Mouse (Mus musculus): ENCODE measurements at regions not wholly inside any gene's neighbourhood (a gene's known extent, or its start where the extent isn't known, plus 50 kb on each side); places are given as distances from the start of the nearest gene placed in this dataset.

GRCm38 (mm10) chr13:84399345-84400170 is 177.5 kb downstream of the Tmem161b start:
- no peak for DNase-seq

DNA sequence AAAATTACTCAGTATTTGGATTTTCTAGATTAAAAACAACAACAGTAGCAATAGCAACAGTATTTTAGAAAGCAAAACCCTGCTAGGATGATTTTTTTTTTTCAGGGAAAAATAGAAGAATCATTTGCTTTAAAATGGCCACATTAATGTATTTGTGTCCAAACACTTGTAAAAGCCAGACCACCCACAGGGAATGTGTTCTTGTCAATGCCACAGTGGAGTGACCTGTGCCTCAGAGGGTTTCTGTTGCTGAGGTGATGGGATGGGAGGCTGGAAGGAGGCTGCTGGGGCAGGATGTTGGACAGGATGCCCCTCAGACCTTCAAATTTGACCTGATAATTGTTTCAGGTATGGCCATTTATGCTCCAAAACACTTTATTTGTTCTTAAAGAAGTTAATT is 178.9 kb downstream of the Tmem161b start:
- DNase-seq, result no peak

- no peak for DNase-seq
These were observed 182.6 kb downstream of the Tmem161b start for GRCm38 (mm10) chr13:84404566-84405194.

GRCm38 (mm10) chr13:84434444-84434843 is 212.3 kb downstream of the Tmem161b start:
- no peak for DNase-seq

DNA sequence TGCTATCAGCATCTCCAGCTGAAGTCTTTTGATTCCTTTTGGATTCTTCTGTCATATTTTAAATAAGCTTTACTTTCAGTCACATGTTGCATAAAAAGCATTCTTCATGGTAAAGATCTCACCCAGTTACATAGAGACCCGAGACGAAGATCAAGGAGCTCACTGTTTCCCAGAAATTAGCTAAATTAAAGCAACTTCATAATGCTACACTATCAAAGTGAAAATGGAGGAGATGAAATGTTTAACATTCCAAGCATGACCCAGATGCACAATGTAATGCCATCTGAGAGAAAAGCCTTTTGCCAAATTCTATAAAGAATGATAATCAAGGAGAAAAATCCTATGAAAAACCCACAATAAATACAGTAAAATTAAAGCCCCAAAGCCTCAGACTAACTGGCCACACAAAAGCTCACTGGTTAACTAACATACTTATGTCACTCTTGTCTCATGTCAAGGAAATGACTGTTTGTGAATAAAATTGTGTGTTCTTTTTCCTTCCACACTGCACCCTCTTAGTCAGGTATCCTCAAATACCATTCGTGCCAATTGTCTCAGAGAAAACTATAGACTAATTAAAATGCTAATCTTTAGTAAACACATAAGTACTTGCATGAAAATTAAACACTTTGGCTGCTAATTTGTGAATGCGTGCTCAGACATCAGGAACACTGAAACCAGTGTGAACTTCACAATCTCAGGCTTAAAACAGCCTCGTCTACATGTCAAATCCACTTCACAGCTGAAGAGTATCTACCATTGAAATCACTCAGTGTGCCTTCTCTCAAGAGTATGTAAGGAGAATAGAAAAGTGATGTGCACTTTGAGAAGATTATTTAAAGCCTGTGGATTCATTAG is 215.7 kb downstream of the Tmem161b start:
- no peak for DNase-seq

DNA sequence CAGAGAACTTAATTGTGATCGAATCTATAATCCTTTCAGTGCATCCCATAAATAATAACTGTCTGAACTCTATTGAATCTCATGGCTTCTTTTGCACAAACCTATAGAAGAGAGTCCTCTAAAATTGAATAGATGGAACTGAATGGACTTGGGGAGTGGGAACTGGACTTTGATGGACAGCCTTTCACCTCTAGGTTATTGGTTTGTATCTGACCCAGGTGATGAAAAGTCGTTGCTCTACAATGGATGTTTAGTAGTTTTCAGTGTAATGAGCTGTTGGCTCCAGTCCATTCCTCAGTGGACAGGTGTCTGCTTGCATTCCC is 216.3 kb downstream of the Tmem161b start:
- no peak for DNase-seq

GRCm38 (mm10) chr13:84448514-84448913 is 226.4 kb downstream of the Tmem161b start:
- no peak for DNase-seq

DNA sequence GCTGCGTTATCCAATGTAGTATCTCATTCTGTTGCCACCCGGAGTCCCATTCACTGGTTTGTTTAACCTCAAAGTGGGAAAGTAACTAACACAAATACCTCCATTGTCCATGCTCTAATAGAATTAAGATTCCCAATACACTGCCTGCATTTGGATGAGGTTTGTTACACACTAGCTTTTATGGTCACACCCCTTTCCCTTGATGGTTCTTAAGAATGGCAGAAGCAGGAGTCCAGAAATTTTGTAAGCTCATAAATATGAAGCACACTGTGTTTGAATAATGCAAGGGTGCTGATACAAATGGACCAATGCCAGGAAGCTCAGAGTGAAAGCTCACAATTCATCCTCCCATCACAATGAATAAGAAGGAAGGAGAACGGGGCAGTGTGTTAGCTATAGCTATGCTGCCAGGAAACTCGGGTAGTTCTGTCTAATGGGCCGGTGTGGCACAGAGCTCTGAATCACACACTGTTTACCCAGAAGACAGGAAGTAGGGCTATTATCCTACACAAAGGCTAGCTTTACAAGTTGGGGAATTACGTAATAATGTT is 227.0 kb downstream of the Tmem161b start:
- DNase-seq, result no peak

All from adrenal gland, adult 2 months (tissue).